Mouse (Mus musculus) CD4-positive helper T cell, adult 2 months (primary cell): ENCODE data around the gene Olfr972.
"Not testable (repeated sequence)": the region's sequence is repeated elsewhere in the genome, so short reads cannot be mapped to it uniquely, and the experiment has no call there.

Experiments
- DNase-seq: peaks from one replicate; pipeline ENCODE4 v3.0.0-alpha.2; 2012; ENCODE audit warnings: low read depth, missing footprints, low spot score

The Olfr972 gene

DNA sequence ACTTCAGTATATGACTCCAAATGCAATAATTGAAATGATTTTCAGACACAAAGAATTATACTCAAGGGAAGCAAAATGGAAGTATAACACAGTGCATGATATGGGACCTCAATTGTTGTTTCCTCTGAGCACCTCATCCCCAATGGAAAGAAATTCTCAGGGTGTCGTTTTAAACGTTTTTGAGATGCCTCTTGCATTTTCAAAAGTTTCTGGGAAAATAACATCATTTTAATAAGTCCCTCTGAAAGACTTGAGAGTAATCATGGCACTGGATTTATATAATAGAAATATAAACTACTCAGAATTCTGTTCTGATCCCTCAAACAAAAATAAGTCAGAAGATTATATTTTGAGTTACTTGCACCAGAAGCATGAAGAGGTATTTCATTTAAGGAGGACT, at the start of gene Olfr972:
TSS of gene Olfr972 (plus strand) at position 301 of the 400 bp plus-strand sequence.
- DNase-seq: no peak

DNA sequence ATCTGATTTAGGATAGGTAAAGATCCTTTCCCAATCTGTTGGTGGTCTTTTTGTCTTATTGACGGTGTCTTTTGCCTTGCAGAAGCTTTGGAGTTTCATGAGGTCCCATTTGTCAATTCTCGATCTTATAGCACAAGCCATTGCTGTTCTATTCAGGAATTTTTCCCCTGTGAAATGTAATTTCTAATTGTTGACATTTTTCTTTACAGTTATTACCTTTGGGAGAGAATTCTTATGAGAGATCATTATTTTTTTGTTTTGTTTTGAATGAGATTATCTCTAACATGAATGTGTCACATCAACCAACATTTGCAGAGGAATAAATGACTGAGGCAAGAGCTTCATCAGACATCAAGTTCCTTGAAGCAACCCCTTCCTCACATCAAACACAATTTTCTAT, 29.6 kb upstream of the Olfr972 start, which contains the start of gene Olfr971:
TSS of gene Olfr971 (plus strand) at position 301 of the 400 bp plus-strand sequence.
- DNase-seq: not testable (repeated sequence)

DNA sequence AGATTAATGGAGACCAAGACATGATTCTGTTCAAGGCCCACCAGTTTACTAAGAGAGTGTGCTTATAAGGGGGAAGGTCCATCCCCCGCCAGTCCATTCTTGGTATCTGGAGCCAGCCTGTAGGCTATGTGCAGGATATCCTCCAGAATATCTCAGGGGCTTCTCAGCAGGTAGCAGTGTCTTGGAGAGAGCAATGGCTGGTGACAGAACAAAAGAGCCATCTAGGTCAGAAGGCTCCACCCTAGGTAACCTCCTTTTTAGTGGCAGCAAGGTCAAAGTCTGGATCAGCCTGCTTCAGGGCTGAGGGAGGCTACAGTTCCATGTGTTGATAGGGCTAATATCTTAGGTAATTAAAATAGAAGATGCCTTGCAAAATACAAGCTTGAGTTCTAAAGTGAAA, 5.8 kb downstream of the Olfr972 start:
- DNase-seq: not testable (repeated sequence)

DNA sequence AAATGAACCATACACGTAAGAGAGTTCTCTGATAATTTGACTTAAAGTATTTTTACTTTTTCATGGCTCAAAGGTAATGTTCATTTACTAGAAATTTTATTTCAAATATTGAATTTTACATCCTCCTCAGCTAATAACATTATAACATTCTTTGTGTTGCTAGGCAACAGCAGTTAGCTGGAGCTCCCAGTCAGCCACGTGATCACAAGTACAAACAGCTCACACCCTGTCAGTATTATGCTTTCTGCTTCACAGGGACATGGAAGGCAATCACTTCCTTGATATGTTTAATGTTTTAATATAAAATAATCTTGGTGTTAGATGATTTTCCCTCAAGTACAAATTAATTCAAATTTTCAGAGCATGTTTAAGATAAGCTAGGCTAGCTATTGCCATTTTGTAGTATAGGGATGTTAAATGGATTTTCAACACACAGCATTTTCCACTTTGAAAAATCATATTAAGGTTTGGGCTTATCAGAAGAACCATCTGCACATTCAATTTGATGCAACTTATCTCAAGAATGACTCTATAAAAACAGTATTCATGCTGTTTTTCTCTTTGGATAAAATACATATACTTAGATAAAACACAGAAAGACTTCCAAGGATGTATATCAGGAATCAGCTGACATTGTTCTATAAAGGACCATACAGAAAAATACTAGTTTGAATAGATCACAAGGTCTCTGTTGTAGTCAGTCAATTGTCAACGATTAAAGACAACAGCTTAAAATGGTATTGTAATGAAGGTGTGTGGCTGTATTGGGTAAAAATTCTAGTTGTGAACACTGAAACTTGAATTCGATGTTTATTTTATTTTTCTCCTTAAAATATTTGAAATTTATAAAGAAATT, 11.5 kb downstream of the Olfr972 start:
- not testable (repeated sequence) for DNase-seq

DNA sequence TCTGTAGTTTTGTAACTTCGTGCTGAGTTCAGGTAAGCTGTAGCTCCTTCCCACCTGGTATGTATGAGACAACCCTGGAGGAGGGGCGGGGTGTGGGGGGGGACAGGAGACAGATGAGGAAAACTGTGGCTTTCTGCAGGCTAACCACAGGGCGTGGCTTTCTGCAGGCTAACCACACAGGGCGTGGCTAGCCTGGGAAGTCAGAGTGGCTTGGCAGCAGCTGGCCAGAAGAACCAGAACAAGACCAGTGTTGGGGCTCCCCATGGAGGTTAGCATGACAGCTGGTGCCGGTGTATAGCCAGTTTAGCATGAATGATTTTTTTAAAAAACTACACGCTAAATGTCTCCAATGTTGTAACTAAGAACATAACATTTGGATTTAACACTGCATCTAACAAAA, 38.9 kb downstream of the Olfr972 start:
- DNase-seq: no peak

DNA sequence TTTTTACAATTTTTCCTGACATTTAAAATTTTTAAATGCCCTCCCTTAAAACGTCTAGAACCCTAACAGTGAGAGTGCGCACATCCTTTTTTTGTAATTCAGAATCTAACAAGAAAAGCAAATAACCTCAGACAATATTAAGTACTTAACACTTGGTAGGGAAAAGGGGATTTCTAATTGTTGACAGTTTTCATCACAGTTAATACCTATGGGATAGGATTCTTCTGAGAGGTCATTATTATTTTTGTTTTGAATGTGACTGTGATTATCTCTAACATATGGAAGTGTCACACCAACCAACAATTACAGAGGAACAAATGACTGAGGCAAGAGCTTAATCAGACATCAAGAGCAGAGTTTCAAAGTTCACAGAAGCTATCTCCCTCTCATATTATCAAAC, 40.8 kb downstream of the Olfr972 start, which contains the start of gene Olfr229:
TSS of gene Olfr229 (plus strand) at position 301 of the 400 bp plus-strand sequence.
- DNase-seq: no peak

DNA sequence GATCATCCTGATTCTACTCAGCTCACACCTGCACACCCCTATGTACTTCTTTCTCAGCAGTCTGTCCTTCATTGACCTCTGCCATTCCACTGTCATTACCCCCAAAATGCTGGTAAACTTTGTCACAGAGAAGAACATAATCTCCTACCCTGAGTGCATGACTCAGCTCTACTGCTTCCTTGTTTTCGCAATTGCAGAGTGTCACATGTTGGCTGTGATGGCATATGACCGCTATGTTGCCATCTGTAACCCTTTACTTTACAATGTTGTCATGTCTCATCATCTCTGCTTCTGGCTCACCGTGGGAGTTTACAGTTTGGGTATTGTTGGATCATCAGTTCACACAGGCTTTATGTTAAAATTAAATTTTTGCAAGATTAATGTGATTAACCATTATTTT, 43.7 kb downstream of the Olfr972 start:
- no peak for DNase-seq
